Mouse (Mus musculus): Measurements from ENCODE around the gene Vmn2r93.

The Vmn2r93 gene

DNA sequence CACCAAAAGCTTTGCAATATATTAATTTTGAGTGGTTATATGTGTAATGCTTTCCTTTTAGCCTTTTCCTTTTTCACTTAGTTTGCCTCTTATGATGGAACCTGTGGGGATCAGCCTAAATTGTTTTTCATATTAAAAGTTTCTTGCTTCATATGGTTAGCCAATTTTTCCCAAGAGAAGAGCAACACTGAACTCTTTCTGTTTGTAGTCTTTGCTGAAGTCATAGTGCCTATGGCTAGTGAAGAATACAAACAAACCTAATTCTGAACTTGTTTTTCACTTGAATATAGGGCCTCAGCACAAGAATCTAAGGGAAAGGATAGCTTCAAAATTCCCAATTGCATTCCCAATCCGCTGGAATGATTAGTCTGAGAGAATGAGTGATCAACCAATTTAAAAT lies at the start of gene Vmn2r93:
TSS of gene Vmn2r93 (plus strand) at position 301 of the 400 bp plus-strand sequence.
- in situ Hi-C loops (cut with MseI, MboI) = no loop called here

DNA sequence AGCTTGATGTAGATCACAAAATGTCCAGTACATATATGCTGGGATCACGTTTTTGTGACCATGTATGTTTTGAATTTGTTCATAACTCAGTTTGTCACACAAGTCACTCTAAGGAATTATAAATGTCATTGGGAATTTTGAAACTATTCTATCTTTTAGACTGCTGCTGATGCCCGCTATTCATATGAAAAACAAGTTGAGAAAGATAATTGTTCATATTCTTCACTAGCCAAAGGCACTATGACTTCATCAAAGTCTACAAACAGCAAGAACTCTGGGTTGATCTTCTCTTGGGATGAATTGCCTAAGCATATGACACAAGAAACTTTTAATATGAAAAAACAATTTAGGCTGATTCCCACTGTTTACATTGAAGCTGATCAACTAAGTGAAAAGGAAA lies 20.2 kb upstream of the Vmn2r93 start, which contains the start of gene Vmn2r94:
TSS of gene Vmn2r94 (minus strand) at position 101 of the 400 bp plus-strand sequence.
- in situ Hi-C loops (cut with MseI, MboI) = no loop called here

DNA sequence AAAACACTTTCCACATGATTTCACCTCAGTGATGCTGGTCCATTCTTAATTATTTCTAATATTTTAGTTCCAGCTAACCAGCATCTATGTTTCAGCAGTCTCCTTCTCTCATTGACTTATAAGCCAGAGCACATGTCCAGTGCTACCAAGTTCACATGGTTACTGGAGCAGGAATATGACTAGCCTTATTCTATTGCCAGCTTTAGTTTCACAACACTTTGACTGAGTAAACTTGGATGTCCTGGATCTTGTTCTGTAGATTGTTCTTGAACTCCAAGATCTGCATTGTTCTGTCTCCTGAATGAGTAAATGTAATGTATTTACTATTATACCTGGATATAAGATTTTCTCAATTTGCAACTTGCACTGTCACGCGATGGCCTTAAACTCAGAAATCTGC lies 25.1 kb downstream of the Vmn2r93 start:
- in situ Hi-C loops (cut with MseI, MboI) = no loop called here

DNA sequence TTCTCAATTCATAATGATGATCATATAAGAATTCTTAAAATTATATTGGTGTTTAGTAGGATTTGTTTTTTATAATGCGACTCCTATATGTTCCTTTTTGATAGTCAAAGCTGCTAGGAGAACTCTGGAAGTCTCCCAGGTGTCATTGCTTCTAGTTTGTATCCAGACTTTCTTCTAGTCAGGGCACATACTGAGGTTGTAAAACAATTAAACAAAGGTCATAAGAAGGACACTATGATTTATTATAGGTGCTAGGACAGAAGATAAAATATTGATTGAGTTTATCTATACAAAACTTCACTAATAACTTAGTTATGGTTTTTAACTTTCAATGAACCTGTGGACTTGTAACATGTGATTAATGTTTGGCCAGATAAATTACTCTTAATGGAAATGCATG lies 62.1 kb downstream of the Vmn2r93 start:
- in situ Hi-C loops (cut with MseI, MboI) = no loop called here

DNA sequence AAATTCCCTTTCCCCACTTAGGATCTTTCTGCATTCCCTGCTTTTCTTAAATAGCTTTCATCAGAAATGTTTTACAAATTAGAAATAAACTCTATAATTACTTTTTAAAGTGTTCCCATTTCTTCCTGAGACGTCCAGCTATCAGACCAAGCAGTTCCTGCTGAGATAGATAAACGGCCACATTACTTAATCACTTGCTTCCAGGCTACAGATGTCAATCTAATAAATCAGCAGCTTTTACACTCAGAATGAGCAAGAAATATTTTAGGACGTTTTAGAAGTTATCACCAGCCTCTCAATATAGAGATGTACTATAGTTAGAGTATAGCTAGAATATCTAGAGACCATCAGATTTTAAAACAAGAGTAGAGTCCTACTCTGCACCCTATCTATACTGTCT lies 62.7 kb downstream of the Vmn2r93 start:
- in situ Hi-C loops (cut with MseI, MboI) = no loop called here

Measured in mouse trophoblast stem cell (cell line).